Mouse (Mus musculus) MEL (cell line): ENCODE measurements around the gene Ptges3.

Source experiments
- CTCF ChIP-seq, 3 experiments: IDR thresholded peaks in 2 of 3; conservative IDR thresholded peaks in 1 of 3; 2 replicates each; pipeline ENCODE4 v1.5.1; 2011 to 2012; ENCODE audit warnings: low read length in 3 of 3, low read depth in 2 of 3, mild to moderate bottlenecking in 2 of 3, improper control_type of control experiment in 1 of 3, inconsistent platforms in 1 of 3, mixed read lengths in 1 of 3, moderate library complexity in 1 of 3; ENCODE audit not compliant: control insufficient read depth in 1 of 3, insufficient read depth in 1 of 3, poor library complexity in 1 of 3, severe bottlenecking in 1 of 3
- EP300 ChIP-seq, 2 experiments: IDR thresholded peaks; 2 replicates each; pipeline ENCODE4 v1.6.1; 2011; ENCODE audit warnings: improper control_type of control experiment in 2 of 2, low read length in 2 of 2, low read depth in 1 of 2, mild to moderate bottlenecking in 1 of 2
- GABPA ChIP-seq: IDR thresholded peaks from 2 replicates; pipeline ENCODE4 v1.6.1; 2012; ENCODE audit warnings: low read depth, mild to moderate bottlenecking, inconsistent platforms, low read length, improper control_type of control experiment, moderate library complexity
- POLR2A ChIP-seq, 2 experiments: IDR thresholded peaks; 2 replicates each; pipeline ENCODE4 v1.6.1; 2011 to 2012; ENCODE audit warnings: low read length in 2 of 2, mild to moderate bottlenecking in 2 of 2, control low read depth in 1 of 2, improper control_type of control experiment in 1 of 2, low read depth in 1 of 2, moderate library complexity in 1 of 2; ENCODE audit not compliant: control insufficient read depth in 1 of 2, insufficient read depth in 1 of 2, poor library complexity in 1 of 2

- peak; percentile 30 to 64 (median 56) for TF ChIP-seq CTCF (IDR thresholded peaks at IDR 0.05 in 2 of 3, conservative IDR thresholded peaks at IDR 0.05 in 1 of 3; ENCODE audit: control insufficient read depth in 1 of 3, insufficient read depth in 1 of 3, low read depth in 2 of 3, low read length in 3 of 3, poor library complexity in 1 of 3, severe bottlenecking in 1 of 3)
- no peak; a peak in 1 of 4 replicates for TF ChIP-seq POLR2A (IDR thresholded peaks at IDR 0.05; ENCODE audit: control insufficient read depth in 1 of 2, insufficient read depth in 1 of 2, low read depth in 1 of 2, low read length in 2 of 2, poor library complexity in 1 of 2)
- TF ChIP-seq GABPA: no peak
- no peak for TF ChIP-seq EP300 (IDR thresholded peaks at IDR 0.05; ENCODE audit: low read depth in 1 of 2, low read length in 2 of 2)
Observed at GRCm38 (mm10) chr10:128086391-128086790, 27.6 kb downstream of the Ptges3 start.
